Mouse (Mus musculus) kidney, adult 18-20 months (tissue): ENCODE measurements at regions not wholly inside any gene's neighbourhood (a gene's known extent, or its start where the extent isn't known, plus 50 kb on each side); places are given as distances from the start of the nearest gene placed in this dataset.

Source experiments
- DNase-seq: peaks from one replicate; pipeline ENCODE4 v3.0.0; 2021

DNA sequence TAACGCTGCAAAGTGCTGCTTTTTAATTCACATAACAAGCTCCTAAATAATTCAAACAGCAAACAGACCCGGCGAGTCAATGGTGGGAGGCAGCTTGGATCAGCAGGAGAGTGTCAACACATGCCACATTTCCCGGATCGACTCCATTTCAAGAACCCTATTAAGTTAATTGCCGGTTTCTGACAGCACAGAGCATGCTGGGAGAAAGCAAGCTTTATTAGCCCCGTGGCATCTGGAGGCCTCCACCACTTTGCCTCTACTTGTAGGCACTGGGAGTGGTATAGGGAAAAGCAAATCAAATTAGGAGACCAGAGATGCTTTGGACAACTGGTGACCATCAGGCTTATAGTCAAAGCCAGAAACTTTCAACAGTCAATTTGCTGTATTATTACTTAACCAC, 188.5 kb downstream of the Emx2 start:
- no peak for DNase-seq

DNA sequence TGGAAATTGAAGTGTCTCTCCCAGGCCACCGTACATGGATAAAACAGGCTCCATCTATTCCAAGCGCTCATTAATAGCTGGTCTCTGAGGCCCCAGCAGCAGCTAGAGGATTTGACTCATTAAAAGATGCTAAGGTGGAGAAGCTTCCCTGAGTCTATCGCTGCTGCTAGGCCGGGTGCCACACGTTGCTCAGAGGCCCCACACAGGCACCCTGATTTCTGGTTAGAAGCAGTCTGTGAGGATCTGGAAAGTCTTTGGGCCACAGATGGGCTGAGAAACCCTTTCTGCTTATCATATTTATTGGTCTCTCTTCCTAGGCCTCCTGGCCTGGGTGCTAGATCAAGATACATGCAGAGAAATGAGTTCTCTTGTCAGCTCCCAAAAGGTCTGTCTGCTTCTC, 191.2 kb downstream of the Emx2 start:
- DNase-seq, result no peak

DNA sequence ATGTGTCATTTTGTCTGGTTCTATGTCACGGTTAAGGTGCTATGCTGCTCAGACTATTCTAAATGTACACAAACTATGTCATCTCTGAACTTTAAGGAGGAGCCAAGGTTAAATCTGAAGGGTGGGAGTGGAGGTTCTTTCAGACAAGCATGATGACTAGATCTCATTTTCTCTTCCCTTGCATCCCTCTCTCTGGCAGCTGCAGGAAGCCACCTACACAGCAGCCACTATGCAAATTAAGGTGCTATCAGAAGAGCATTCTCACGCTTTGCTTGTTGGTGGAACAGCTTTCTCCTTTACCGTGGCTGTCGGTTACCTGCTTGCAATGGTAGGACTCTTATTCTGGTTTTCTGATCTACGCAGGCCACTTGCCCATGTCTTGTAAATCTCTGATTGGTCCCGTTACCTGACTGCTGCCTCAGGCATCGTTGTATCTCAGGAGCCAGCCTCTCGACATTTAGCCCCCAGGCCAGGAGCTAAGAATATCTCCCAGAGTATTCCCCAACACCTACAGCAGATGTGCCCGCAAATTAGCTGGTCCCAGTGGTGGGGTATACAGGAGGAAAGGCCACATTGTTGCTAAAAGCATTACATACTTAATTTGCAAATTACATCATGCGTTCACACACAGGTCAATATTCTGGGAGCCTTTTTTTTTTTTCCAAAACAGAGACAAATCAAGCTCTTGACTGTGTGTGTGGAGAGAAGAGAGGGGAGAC, 192.6 kb downstream of the Emx2 start:
- no peak for DNase-seq

DNA sequence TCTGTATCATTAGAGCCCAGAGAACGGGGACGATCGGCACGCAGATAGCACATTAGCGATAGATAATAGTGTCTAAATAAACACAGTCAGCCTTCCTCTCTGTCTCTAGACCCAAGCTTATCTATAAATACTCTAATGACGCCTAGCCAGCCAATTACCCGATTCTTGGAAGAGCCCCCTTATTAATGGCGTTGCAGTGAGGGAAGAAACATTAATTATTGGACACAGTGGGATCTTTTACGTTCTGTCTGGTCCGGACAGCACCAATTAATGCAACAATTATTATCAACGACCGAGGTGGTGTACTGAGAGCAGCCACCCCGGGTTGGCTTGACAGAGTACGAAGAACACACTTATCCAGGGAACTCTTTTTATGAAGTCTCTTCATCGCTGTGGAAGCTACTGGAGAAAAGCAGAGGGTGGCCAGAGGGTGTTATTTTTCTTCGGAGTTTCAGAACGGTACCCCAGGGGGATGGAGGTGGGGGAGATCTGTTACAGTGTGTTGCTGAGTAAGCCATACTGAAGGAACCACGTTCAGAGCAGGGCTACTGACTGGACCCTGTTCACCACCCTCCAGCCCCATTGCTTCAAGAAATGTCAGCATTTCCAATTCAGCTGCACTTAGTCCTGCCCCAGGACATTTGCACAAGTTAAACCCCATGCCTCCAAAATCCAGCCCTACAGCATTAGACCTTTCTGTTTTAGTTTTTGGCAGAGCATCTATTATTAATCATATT, 195.6 kb downstream of the Emx2 start:
- no peak for DNase-seq

DNA sequence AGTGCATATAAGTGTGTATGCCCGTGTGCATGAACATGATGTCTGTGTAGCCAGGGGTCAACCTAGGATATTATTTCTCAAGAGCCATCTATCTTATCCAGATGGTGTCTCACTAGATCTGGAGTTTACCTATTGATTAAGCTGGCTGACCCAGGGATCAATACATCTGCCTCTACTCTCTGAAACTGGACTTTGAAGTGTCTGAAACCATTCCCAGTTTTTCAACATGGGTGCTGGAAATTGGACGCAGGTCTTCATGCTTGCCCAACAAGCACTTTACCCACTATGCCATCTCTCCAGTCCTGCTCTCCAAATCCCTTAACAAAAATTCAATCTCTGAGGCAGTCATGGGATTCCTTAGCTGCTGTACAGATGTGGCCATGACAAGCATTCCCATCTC, 197.1 kb downstream of the Emx2 start:
- DNase-seq, result no peak

DNA sequence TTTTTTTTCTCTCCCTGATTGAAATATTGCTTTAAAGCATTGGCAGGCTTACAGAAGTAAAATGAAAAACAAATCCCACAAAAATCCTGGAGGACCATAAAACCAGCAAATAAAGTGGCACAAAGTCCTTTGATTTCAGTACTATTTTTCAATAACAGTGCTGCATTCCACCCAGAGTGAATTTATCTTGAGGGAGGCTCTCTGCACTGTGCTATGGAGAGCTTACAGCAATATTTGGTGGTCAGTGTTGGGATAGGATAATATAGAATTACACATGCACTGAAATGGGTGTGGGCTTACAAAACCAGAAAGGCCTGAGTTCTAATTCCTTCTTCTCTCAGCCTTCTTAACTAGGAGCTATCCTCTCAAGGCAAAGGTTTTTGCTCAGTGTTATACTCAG, 211.6 kb downstream of the Emx2 start:
- no peak for DNase-seq

DNA sequence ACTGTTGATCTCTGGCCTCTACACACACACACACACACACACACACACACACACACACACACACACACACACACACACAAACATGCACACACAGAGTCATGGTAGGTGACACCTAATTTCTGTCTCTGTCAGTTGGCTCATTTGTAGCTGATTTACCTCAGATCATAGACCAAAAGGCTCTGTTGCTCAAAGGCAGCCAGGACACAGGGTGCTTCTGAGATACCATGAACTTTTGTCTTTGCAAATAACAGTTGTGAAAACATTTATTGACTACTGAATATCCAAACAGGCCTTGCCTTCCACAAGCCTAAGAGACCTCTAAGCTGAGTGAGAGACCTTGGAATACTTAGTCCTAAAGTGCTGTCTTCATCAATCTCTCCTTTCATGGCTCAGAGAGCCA, 215.4 kb downstream of the Emx2 start:
- no peak for DNase-seq

DNA sequence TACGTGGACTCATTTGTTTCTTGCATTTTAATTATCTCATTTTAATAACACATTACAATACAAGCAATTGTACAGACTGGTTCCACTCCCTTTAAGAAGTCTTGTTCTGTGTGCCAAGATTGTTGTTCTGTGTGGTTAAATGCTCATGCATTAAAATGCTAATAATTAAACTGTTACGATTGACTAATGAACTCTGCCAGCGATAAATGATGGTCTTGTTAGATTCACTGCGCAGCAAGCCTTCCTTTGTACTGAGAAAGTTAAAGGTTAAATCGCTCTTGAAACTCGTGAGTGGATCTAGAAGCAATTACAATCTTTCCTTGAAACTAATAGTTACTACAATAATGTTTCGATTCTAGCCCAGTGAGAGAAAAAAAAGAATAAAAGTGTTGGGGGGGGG, 221.0 kb downstream of the Emx2 start:
- no peak for DNase-seq

DNA sequence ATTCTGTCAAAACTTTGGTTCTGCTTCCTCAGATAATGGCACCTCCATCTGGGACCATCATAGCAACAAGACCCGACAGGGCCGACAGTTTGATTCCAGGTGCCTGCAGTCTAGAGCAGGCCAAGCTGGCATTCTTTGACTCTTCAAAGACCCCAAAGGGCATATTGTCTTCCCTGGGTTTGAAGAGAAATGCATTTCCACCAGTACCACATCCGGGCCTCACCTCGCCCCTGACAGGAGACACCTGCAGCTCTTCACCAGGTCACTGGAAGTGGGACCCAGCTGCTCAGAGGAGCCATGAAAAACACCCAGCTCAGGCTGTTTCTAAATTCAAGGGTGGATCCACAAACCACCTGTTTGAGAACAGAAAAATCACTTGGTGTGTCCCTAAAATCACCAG, 222.2 kb downstream of the Emx2 start:
- no peak for DNase-seq

DNA sequence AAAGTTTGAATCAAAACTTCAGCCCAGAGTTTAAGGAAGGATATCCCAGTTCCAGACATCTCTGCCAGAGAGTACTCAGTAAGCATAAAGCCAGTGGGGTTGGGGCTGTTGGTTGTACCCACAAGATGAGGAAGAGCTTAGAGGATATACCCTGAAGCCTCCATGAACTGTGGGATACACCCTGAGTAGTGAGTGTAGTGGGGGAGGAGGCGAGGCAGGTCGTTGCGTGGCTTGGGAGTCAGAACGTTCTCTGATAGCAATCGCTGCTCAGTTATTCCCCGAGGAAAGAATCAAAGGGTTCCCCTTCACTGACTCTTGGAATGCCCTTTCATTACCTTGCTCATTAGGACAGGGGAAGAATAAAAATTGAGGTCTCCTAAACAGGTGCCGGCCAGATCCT, 226.1 kb downstream of the Emx2 start:
- peak; percentile 19 for DNase-seq

DNA sequence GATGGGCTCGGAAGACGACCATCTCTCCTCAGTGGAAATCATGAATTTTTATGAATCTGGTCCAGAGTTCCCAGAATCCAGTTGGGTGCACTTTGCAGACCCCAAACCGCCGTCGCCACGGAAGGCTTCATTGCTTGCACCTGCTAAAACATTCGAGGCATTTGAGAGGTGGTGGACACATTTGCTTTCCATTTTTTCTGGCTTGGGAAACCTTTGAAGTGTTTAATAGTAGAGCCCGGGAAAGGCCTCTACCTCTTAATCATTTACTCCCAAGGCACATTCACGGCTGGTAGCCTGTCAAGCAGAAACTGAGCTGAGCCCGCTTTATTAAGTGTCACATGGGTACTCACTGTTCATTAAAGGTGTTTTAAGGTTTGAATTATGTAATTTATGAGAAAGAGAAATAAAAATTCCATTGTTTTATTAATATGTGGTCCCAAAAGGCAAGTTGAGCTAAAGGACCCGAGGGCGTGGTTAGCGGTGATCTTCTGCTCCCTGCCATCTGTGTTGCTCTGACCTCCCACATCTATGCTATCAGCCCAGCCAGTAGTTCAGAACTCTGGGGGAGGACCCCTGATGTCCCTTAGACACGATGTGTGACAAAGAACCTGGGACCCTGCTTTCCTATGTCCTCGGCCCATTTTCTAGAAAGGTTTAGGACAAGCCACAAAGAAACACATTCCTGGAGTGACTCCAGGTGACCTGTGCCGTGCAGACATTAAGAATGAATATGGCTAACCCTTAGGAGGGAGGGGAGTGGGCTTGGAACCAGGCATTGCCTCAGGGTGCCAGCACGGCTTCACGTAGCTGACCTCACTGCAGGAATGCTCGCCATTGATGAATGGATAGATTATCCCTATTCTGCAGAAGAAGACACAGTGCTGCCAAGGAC, 227.9 kb downstream of the Emx2 start:
- peak; percentile 52 for DNase-seq

DNA sequence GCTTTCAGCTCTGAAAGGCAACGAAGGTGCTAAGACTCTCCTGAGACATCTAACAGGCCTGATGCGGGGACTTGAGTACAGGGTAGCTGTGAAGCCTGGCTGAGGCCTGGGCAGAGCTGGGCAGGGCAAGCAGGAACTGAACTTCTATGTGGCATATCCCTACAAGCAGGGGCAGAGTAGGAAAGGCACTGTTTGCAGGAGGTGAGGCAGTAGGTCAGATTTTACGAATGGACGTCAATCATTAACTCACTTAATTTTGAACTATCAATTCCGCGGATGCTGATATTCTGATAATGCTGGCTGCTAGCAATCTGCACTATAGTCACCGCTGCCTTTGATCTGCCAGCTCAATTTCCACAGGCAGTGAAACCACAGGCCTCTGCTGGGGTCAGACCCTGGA, 229.0 kb downstream of the Emx2 start:
- DNase-seq, result peak; percentile 23

DNA sequence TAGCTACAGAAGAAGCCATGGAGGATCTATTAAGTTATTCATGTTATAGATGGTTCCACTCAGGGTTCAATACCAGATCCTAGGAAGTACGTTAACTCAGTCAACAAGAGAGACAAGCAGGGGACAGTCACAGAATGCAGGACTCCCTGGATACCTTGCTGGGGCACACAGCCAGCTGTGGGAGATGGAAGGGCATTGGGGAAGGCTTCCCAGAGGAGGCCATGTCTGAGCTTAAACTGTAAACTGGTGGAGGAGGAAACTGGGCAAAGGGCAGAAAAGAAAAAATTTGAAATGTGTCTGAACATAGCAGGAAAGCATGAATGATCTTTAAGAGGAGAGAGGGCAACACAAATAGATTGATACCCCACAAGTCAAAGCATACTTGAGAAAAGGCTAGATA, 229.5 kb downstream of the Emx2 start:
- peak; percentile 51 for DNase-seq

DNA sequence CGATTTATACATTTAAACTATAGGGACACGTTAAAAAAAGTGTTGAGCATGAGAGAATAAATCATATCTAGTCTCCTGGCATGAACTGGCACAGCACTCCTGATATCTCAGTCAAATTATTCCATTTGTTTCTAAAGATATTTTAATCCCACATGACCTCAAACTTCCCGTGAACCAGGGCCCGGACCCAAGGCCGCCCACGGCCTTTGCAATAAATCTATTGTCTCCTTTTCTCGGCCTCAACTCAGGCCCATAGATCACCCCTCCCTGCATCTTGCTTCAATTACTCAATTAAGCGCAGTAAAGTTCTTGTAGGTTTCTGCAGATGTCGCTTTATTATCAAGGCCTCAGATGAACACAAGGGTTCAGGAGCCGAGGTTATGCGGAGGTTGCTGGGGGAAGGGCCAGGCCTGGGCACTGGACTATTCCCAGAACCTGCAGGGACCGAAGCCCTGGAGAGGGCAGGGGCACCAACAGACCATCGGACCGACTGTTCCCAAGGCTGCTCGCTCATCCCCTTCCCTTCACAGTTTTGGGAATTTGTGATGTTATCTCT, 233.4 kb downstream of the Emx2 start:
- DNase-seq, result no peak

DNA sequence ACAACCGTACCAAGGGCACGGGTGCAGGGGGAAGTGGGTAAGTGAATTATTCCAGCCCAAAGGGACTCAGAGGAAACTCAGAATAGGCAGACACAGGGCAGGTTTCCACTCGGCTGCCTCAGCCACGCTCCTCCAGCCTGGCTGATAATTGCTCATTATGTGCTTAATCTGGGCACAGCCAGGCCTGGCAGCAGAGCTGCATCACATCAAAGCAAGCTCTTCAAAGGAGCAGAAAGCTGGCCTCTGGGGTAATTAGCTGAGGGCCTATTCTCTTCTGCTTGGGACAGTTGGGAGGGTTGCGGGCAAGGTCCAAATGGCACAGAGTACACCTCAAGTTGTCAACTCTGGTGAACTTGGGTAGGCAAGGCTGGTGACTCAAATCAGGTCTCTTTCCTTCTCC, 239.5 kb downstream of the Emx2 start:
- peak; percentile 39 for DNase-seq

DNA sequence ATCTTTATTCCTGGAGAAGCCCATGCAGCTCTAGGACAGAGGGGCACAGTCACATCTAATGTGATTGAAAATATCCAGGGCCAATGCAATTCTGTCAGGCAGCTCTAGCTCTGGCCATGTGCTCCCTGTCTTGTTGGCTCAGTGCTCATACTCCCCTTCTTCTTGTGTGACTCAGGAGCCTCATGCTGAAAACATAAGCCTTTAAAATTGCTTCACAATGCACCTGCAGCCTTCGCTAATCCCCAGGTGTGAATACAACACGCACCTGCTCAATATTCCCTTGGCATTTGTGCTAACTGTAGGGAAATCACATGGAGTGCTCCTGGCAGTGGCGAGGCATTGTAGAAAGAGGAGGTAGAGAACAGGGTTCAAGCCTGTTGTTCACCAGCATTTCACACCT, 242.0 kb downstream of the Emx2 start:
- DNase-seq, result no peak

DNA sequence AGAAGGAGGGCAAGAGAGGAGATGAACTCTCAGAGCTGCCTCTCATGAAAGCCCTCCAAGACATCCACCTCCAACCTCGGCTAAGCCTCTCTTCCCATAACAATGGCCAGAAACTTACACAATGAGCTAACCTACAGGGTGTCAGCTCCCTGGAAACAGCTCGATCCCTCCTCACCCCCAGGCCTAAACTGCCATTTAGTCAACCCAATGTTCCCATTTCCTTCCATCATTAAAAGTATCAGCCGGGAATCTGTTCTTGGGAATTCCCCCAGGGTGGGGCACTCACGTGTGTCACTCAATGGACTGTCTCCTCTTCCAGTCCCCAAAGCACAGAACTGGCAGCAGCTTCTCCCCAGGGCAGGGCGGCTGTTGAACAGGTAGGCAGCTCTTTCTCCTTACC, 236.3 kb downstream of the Rab11fip2 start:
- DNase-seq, result no peak

DNA sequence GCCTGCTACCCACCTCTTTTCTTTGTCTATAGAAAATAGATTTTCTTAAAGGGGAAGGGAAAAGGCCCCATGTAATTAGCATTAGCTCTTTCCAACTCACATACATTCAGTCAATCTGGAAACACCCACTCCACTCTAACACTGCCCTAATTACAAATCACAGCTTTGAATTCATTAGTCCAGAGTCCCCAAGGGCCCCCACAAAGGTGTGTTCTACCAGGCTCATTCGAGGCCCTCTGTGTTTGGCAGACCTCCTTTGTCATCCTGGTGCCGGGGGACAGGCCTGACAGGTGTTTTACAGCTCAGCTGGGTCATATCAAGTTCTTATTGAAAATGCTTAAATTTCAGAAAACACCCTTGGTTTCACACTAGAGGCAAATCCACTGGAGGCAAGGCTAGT, 234.3 kb downstream of the Rab11fip2 start:
- DNase-seq, result no peak

DNA sequence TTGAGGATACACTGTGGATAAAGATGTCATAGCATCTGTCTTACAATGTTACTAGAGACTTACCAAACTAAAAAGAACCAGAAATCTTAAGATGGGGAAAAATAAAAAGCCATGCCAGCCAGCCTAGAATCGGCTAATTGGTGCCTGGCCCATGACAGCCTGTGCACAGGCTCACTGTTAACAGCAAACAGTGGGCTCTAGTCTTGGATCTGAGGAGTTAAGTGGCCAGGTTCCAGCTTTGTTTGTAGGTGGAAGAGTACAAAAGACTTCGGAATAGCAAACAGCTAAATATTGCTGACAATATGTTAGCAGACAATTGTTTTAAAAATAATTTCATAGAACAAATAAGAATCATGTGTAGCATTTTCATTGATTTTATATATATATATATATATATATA, 228.4 kb downstream of the Rab11fip2 start:
- DNase-seq, result no peak

DNA sequence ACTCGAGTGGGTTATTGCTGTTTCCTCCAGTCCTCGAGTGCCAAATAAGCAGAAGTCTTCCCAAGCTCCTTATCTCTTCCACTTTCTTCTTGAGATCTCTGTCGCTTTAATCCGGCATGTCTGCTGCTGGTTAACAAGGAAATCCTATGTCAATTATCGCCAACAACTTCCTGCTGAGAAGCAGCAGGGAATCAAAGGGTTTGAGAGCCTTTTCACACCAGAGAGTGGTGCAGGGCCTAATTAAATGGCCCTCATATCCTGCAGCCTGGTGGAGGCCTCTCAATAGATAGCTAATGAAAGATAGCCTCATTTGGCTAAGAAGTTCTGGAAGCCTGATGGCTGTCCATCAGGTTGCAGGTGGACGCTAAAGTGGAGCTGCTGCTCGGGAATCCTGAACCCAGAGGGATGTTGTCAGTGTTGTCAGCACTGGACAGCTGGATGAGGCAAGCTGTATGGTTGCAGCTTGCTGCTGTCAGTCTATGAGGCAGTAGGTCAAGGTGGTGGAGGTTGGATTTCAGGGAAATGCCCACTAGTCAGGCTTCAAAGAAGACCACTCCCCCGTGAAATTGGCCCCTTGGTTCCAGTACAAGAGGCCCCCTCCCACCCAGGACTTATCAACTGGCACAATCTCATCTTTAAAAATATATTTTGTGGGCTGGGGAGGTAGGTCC, 225.5 kb downstream of the Rab11fip2 start:
- DNase-seq, result no peak

DNA sequence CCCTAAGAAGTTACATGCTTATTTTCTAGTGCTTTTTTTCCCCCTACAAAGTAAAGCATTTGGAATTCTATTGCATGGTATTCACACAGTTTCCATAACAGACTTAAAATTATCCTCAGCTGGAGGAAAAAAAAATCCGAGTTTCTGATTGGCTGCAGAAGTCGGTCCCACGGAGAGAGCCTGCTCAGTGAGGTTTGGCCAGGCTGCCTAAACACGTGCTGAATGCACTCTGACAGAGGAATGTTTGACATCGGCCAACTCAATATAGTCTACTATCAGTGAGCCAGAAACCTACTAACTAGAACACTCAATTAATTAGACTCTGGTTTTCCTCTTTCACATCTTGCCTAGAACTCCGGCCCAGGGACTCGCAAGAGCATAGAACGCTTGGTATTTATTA, 204.9 kb downstream of the Rab11fip2 start:
- no peak for DNase-seq

DNA sequence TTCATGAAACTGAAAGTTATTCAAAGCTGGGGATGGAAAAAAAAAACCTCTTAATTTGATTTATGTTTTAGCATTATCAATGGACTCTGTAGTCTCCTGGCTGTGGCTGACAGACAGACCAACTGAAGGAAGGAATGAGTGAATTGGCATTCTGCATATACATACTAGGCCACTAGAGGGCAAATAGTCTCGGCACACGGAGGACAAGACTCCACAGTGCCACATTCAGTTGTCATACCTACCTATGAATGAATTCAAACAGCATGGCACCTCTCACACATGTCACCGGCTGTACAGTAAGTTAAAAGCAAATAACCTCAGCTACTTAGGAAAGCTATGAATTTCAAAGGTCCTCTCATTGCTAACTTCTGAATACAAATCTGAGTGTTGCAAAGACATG, 200.5 kb downstream of the Rab11fip2 start:
- peak; percentile 12 for DNase-seq

DNA sequence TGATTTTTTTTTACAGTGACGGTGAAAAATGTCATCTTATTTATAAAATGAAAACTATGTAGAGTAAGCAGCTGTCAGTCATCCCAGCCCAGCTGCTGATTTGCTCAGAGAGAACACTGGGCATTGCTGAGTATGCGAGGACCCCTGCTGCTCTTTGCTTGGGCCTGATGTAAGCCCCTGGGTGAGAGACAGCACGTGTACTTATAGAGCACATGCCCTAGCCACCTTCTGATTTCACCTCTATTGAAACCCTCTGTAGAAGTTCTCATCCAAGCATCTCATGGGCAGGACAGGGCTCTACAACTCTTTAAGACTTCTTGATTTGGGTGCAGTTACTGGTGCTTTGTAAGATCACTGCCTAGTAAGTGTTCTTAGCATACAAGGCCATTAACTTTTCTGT, 182.2 kb downstream of the Rab11fip2 start:
- no peak for DNase-seq
